Mouse (Mus musculus) ES-E14 (cell line): ENCODE measurements around the gene Pip4k2b. TPM values are rescaled to one million over a fixed set of nuclear protein-coding genes. Genes with fewer than 3 reads are reported as not detected.

Source experiments
- DNase-seq: peaks from one replicate; pipeline ENCODE4 v3.0.0-alpha.2; 2013; ENCODE audit warnings: low read depth, low spot score
- H3K27ac ChIP-seq: 2 replicates; pipeline ENCODE4 v1.5.1; 2012; ENCODE audit warnings: low read depth, mild to moderate bottlenecking, low read length, moderate library complexity, mixed read lengths; ENCODE audit not compliant: poor library complexity, insufficient read depth, severe bottlenecking
- H3K36me3 ChIP-seq: 2 replicates; pipeline ENCODE4 v1.6.1; 2012; ENCODE audit warnings: mild to moderate bottlenecking, low read length, moderate library complexity, mixed read lengths; ENCODE audit not compliant: control insufficient read depth, poor library complexity, insufficient read depth, severe bottlenecking
- H3K4me1 ChIP-seq, 2 experiments: fragments of 150-350 bp in 1 of 2; sonication (generic) in 1 of 2; 2 replicates each; pipeline ENCODE4 v1.6.1; 2012; ENCODE audit warnings: low read length in 2 of 2, mild to moderate bottlenecking in 1 of 2, mixed read lengths in 1 of 2; ENCODE audit not compliant: control insufficient read depth in 2 of 2, insufficient read depth in 2 of 2, poor library complexity in 1 of 2
- H3K4me3 ChIP-seq, 2 experiments: fragments of 150-350 bp in 1 of 2; sonication (generic) in 1 of 2; 2 replicates each; pipeline ENCODE4 v1.5.1; 2012; ENCODE audit warnings: low read length in 2 of 2, low read depth in 1 of 2, mild to moderate bottlenecking in 1 of 2, mixed read lengths in 1 of 2; ENCODE audit not compliant: insufficient read depth in 1 of 2, poor library complexity in 1 of 2, severe bottlenecking in 1 of 2
- H3K9ac ChIP-seq: 2 replicates; pipeline ENCODE4 v1.6.1; 2012; ENCODE audit warnings: low read depth, mild to moderate bottlenecking, low read length, mixed read lengths; ENCODE audit not compliant: poor library complexity, insufficient read depth, severe bottlenecking
- H3K9me3 ChIP-seq: fragments of 150-350 bp; sonication (generic); 2 replicates; pipeline ENCODE4 v1.6.1; 2012; ENCODE audit warnings: low read depth, mild to moderate bottlenecking, low read length; ENCODE audit not compliant: control insufficient read depth, insufficient read depth
- CHD2 ChIP-seq: IDR thresholded peaks from 2 replicates; pipeline ENCODE4 v1.6.1; 2014; ENCODE audit warnings: mild to moderate bottlenecking, low read depth, low read length, inconsistent platforms
- HCFC1 ChIP-seq: IDR thresholded peaks from 2 replicates; pipeline ENCODE4 v1.6.1; 2012; ENCODE audit warnings: low read length, inconsistent platforms, borderline replicate concordance; ENCODE audit not compliant: insufficient read depth
- MAFK ChIP-seq: IDR thresholded peaks from 2 replicates; pipeline ENCODE4 v1.6.1; 2014; ENCODE audit warnings: mild to moderate bottlenecking, low read depth, low read length, inconsistent platforms; ENCODE audit not compliant: insufficient read depth
- ZC3H11A ChIP-seq: IDR thresholded peaks from 2 replicates; pipeline ENCODE4 v1.6.1; 2012; ENCODE audit warnings: low read depth, mild to moderate bottlenecking, inconsistent platforms, low read length, borderline replicate concordance
- ZNF384 ChIP-seq: IDR thresholded peaks from 2 replicates; pipeline ENCODE4 v1.6.1; 2012; ENCODE audit warnings: low read depth, low read length, inconsistent platforms
- in situ Hi-C, 2 experiments: fragments of 600-800 bp; cut with MboI; formaldehyde crosslinking; loops; one replicate each; pipeline ENCODE4 v1.15.1; 2025; ENCODE audit warnings: low sequenced_read_pairs in 2 of 2, inconsistent platforms in 1 of 2; ENCODE audit not compliant: unreplicated experiment in 2 of 2
- total RNA-seq: library from RNA; depleted of rRNA; stranded (reverse); fragments of 300-350 nt; gene quantifications from 2 replicates; pipeline ENCODE4 v1.2.3, GENCODE M21; 2012

Gene Pip4k2b
- total RNA-seq, 1 experiment, result 31.3 TPM

GRCm38 (mm10) chr11:97676050-97676754 lies 68.3 kb downstream of the Pip4k2b start:
- Histone ChIP-seq H3K36me3 (peaks cover 95% of the 10 kb centered on the region), H3K27ac (0 out of 2 replicates have a peak overlapping the region, but pooled peaks have one; percentile 14), H3K4me3 (no peak overlapping the region), H3K9me3 (no peaks in the 10 kb centered on the region), H3K9ac (no peak overlapping the region), H3K4me1 (peaks cover 20 to 53% of the 10 kb centered on the region in 2 experiments)
- DNase-seq, result no peak
- in situ Hi-C loops, result no loop called here
- no peak for TF ChIP-seq HCFC1
- TF ChIP-seq ZC3H11A, result no peak
- no peak for TF ChIP-seq CHD2
- TF ChIP-seq ZNF384, result no peak
- no peak for TF ChIP-seq MAFK

- Histone ChIP-seq H3K36me3 (peaks cover 95% of the 10 kb centered on the region), H3K4me3 (peak overlapping the region in 1 of 2 experiments; percentile 3; a peak in 1 of 4 replicates), H3K9me3 (no peaks in the 10 kb centered on the region), H3K27ac (peak overlapping the region; percentile 26; the same call in 1 of the 2 replicates), H3K4me1 (peaks cover 29 to 76% of the 10 kb centered on the region in 2 experiments), H3K9ac (peak overlapping the region; percentile 20; the same call in 1 of the 2 replicates)
- in situ Hi-C loops, result no loop called here
- TF ChIP-seq ZNF384, result no peak
- TF ChIP-seq MAFK, result no peak
- no peak for DNase-seq
Observed at GRCm38 (mm10) chr11:97673148-97673547, 71.4 kb downstream of the Pip4k2b start.

GRCm38 (mm10) chr11:97671177-97671527 lies 73.4 kb downstream of the Pip4k2b start:
- no peak for TF ChIP-seq CHD2
- TF ChIP-seq MAFK, result no peak
- TF ChIP-seq ZNF384, result no peak
- no peak for TF ChIP-seq HCFC1
- no peak for TF ChIP-seq ZC3H11A
- DNase-seq, result no peak

GRCm38 (mm10) chr11:97670234-97671176 lies 74.0 kb downstream of the Pip4k2b start:
- Histone ChIP-seq H3K27ac (peak overlapping the region; percentile 84), H3K4me3 (peak overlapping the region in 1 of 2 experiments; percentile 3; a peak in 2 of 4 replicates)
- in situ Hi-C loops, result no loop called here

More at GRCm38 (mm10) chr11:97671177-97671527, 73.4 kb downstream of the Pip4k2b start:
- in situ Hi-C loops, result no loop called here
- Histone ChIP-seq H3K4me3 (peak overlapping the region in 1 of 2 experiments; percentile 7; a peak in 1 of 4 replicates), H3K9me3 (no peaks in the 10 kb centered on the region), H3K9ac (no peak overlapping the region), H3K4me1 (peaks cover 25 to 73% of the 10 kb centered on the region in 2 experiments), H3K27ac (peak overlapping the region; percentile 84), H3K36me3 (peaks cover 89% of the 10 kb centered on the region)

More at GRCm38 (mm10) chr11:97670234-97671176, 74.0 kb downstream of the Pip4k2b start:
- TF ChIP-seq HCFC1, result no peak
- no peak for TF ChIP-seq ZC3H11A
- no peak for TF ChIP-seq CHD2
- no peak for TF ChIP-seq MAFK
- no peak for TF ChIP-seq ZNF384
- peak overlapping the region; percentile 41; the same call in 1 of the 2 replicates for H3K9ac ChIP-seq
- peaks cover 89% of the 10 kb centered on the region for H3K36me3 ChIP-seq
- no peaks in the 10 kb centered on the region for H3K9me3 ChIP-seq
- peaks cover 25 to 72% of the 10 kb centered on the region in 2 experiments for H3K4me1 ChIP-seq
- DNase-seq, result no peak
